Mouse (Mus musculus) subcutaneous adipose tissue, adult 2 months (tissue): ENCODE measurements around the gene Dmp1. TPM values are rescaled to one million over a fixed set of nuclear protein-coding genes. Genes with fewer than 3 reads are reported as not detected.

ENCODE experiments used
- polyA plus RNA-seq: library from polyadenylated mRNA; depleted of rRNA; stranded (reverse); fragments of >200 nt; gene quantifications from 2 replicates; pipeline ENCODE4 v1.2.3, GENCODE M21; 2012; ENCODE audit warnings: low replicate concordance; rRNA removed

The Dmp1 gene
- polyA plus RNA-seq: 0.04 and 0.05 TPM in 2 replicates

GRCm38 (mm10) chr5:104202351-104202750 lies at the start of gene Dmp1:
Gene Dmp1 (plus strand): TSS chr5:104202613.

GRCm38 (mm10) chr5:104170412-104170811 lies 32.0 kb upstream of the Dmp1 start, which contains the start of gene Dspp:
Gene Dspp (plus strand): TSS chr5:104170712.

Other genes with a start within 250 kb of the Dmp1 start
- gene Hsd17b13, start 225.2 kb upstream of the Dmp1 start, polyA plus RNA-seq: 0.17 and 0.50 TPM in 2 replicates
- 34.5 and 60.5 TPM in 2 replicates for gene Hsd17b11, start 180.7 kb upstream of the Dmp1 start, polyA plus RNA-seq
- 52.9 and 59.7 TPM in 2 replicates for gene Nudt9, start 156.3 kb upstream of the Dmp1 start, polyA plus RNA-seq
- gene Gm17660, start 125.0 kb upstream of the Dmp1 start, polyA plus RNA-seq: not detected in 2 replicates
- gene Sparcl1, start 88.9 kb upstream of the Dmp1 start, polyA plus RNA-seq: 249 and 562 TPM in 2 replicates
- gene Dspp, start 31.9 kb upstream of the Dmp1 start, polyA plus RNA-seq: not detected in 2 replicates
- gene Ibsp, start 96.6 kb downstream of the Dmp1 start, polyA plus RNA-seq: not detected in 2 replicates
- not detected in 2 replicates for gene Mepe, start 122.7 kb downstream of the Dmp1 start, polyA plus RNA-seq
- 0.77 and 15.5 TPM in 2 replicates for gene Spp1, start 232.5 kb downstream of the Dmp1 start, polyA plus RNA-seq